Mouse (Mus musculus): ENCODE measurements at regions not wholly inside any gene's neighbourhood (a gene's known extent, or its start where the extent isn't known, plus 50 kb on each side); places are given as distances from the start of the nearest gene placed in this dataset.

DNA sequence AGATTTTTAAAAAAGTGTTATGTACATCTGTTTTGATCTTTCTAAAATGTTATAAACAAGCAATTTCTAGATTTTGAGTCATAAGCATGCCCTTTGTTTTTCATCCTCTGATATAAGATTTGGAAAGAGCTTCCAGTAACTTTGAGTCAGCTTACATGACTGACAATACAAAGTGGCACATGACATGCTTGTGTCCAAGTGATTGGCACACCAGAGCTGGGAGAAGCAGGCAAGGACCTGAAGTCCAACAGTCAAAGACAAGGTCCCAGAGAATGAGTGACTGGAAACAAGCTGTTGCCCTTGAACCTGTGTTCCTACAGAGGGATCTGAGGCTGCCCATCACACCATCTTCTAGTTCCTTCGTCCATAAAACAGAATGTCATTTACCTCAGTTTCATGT, 708.5 kb upstream of the N6amt1 start:
- TF ChIP-seq POLR2A (IDR thresholded peaks at IDR 0.05; ENCODE audit: insufficient read length, low read depth) (no peak), TCF3 (IDR thresholded peaks at IDR 0.05; ENCODE audit: insufficient read length, low read depth) (no peak)

All from myocyte (in vitro differentiated cells).